Mouse (Mus musculus) megakaryocyte, embryonic 14.5 days (primary cell): ENCODE data around the gene 9530077C05Rik.
"Not testable (repeated sequence)": the region's sequence is repeated elsewhere in the genome, so short reads cannot be mapped to it uniquely, and the experiment has no call there.

Experiments used
- FLI1 ChIP-seq: IDR thresholded peaks from 2 replicates; pipeline ENCODE4 v1.6.1; 2012; ENCODE audit warnings: low read length, inconsistent platforms, mixed read lengths
- GATA1 ChIP-seq: IDR thresholded peaks from 3 replicates; pipeline ENCODE4 v1.6.1; 2012; ENCODE audit warnings: mixed read lengths, low read length, inconsistent platforms, borderline replicate concordance

- not testable (repeated sequence) for TF ChIP-seq GATA1, FLI1
These were observed 3.7 kb upstream of the 9530077C05Rik start for GRCm38 (mm10) chr9:22407633-22408032.
